Mouse (Mus musculus) kidney, adult 2 months (tissue): ENCODE results near the gene Gm45808. TPM values are rescaled to one million over a fixed set of nuclear protein-coding genes. Genes with fewer than 3 reads are reported as not detected.
"Not testable (repeated sequence)": the region's sequence is repeated elsewhere in the genome, so short reads cannot be mapped to it uniquely, and the experiment has no call there.

Experiments used
- DNase-seq: peaks from one replicate; pipeline ENCODE4 v3.0.0; 2021
- H3K27ac ChIP-seq: fragments of 200-500 bp; 2 replicates; pipeline ENCODE4 v1.5.1; 2012; ENCODE audit warnings: low read depth, low read length, control low read depth, inconsistent platforms; ENCODE audit not compliant: insufficient read depth
- H3K27me3 ChIP-seq: fragments of 200-500 bp; replicated peaks from 2 replicates; pipeline ENCODE4 v1.6.1; 2012; ENCODE audit warnings: mild to moderate bottlenecking, moderate library complexity, low read length, inconsistent platforms; ENCODE audit not compliant: control insufficient read depth, insufficient read depth
- H3K36me3 ChIP-seq: fragments of 200-500 bp; 2 replicates; pipeline ENCODE4 v1.6.1; 2012; ENCODE audit warnings: mild to moderate bottlenecking, moderate library complexity, low read length, inconsistent platforms; ENCODE audit not compliant: control insufficient read depth, insufficient read depth
- H3K4me1 ChIP-seq: fragments of 200-500 bp; 2 replicates; pipeline ENCODE4 v1.6.1; 2011; ENCODE audit warnings: low read length; ENCODE audit not compliant: control insufficient read depth, insufficient read depth
- H3K4me3 ChIP-seq: fragments of 200-500 bp; 2 replicates; pipeline ENCODE4 v1.5.1; 2011; ENCODE audit warnings: mild to moderate bottlenecking, low read depth, low read length, control low read depth; ENCODE audit not compliant: insufficient read depth
- CTCF ChIP-seq: fragments of 200-500 bp; conservative IDR thresholded peaks from 2 replicates; pipeline ENCODE4 v1.5.1; 2011; ENCODE audit warnings: low read depth, mild to moderate bottlenecking, control low read depth, low read length, moderate library complexity, mixed read lengths; ENCODE audit not compliant: insufficient read depth, insufficient read length
- POLR2A ChIP-seq: fragments of 200-500 bp; IDR thresholded peaks from one replicate; pipeline ENCODE4 v1.6.1; 2011; ENCODE audit warnings: low read depth, low read length, control low read depth
- WGBS: fragments of 180-500 bp; shearing (Covaris S2); methylation state at CpG from one replicate; pipeline ENCODE4 v1.1.7; 2018; 5-methylcytosine and 5-hydroxymethylcytosine counted together
- polyA plus RNA-seq: library from polyadenylated mRNA; depleted of rRNA; stranded (reverse); fragments of >200 nt; gene quantifications from 2 replicates; pipeline ENCODE4 v1.2.3, GENCODE M21; 2012

The Gm45808 gene
- polyA plus RNA-seq, 1 experiment = 1.2 TPM

DNA sequence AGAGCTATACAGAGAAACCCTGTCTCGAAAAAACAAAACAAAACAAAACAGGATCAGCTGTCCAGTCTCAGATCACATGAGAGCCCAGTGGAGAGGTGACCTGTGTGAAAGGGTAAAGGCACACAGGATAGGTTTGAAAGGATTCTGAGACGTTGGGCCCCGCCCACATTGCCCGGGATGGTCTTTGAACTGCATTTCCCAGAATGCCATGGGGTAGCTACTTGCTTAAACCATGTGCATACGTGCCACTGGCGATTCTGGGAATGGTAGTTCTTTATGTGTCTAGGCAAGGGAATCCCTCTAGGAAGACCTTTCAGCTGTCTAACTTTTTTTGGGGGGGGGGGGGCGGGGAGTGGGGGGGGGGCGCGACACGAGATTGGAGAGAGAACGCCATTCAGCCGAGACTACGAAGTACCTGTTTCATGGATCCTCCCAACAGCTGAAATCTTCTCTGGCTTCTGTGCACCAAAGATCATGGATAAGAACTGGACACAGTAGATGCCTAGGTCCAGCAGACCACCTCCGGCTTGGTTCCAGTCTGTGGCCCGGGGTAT, 5.2 kb downstream of the Gm45808 start, which contains the start of gene Tulp2:
TSS of gene Tulp2 (plus strand) at position 504 of the 554 bp plus-strand sequence.
- no peaks in the 10 kb centered on the region; the same call in 1 of the 2 replicates for H3K4me1 ChIP-seq
- H3K4me3 ChIP-seq = no peak within 1 kb of the TSS
- TF ChIP-seq POLR2A (no peak), CTCF (no peak)
- no peaks in the 10 kb centered on the region for H3K27me3 ChIP-seq
- no peak within 1 kb of the TSS for H3K27ac ChIP-seq
- WGBS = 46% methylated on average over 15 of the region's 15 CpGs
- no peaks in the 10 kb centered on the region for H3K36me3 ChIP-seq
- DNase-seq = peak; percentile 85

GRCm38 (mm10) chr7:45480310-45480709, 6.3 kb downstream of the Gm45808 start:
- DNase-seq = peak; percentile 23
- H3K36me3 ChIP-seq, H3K4me1 ChIP-seq, H3K27ac ChIP-seq, H3K4me3 ChIP-seq, H3K27me3 ChIP-seq: not testable (repeated sequence)
- WGBS = 59% methylated on average over 4 of the region's 4 CpGs

GRCm38 (mm10) chr7:45478774-45479173, 7.8 kb downstream of the Gm45808 start:
- DNase-seq = no peak
- no peak for TF ChIP-seq POLR2A
- TF ChIP-seq CTCF = no peak
- 96% methylated on average over 7 of the region's 7 CpGs for WGBS
- H3K27ac ChIP-seq = no peak overlapping the region
- no peaks in the 10 kb centered on the region for H3K27me3 ChIP-seq
- no peak overlapping the region for H3K4me3 ChIP-seq
- H3K4me1 ChIP-seq = no peaks in the 10 kb centered on the region; the same call in 1 of the 2 replicates
- no peaks in the 10 kb centered on the region for H3K36me3 ChIP-seq

DNA sequence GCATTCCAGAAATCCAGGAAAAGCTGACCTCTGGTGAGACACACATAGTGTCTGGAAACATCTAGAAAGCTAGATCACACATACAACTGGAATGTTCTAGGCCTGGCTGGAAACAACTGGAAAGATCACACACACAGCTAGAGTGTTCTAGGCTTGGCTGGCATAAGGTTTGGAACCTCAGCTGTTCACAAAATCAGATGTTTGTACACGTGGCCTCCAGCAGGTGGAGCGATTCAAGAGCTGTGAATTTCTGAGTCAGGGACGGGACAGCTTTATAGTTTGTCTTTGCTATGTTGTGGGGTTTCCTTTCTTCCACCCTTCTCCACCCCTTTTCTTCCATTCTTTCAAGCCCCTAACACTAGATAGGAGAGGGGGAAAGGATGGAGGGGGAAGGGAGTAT, 9.6 kb downstream of the Gm45808 start:
- H3K27me3 ChIP-seq = no peaks in the 10 kb centered on the region
- TF ChIP-seq POLR2A = no peak
- peak; percentile 73 for TF ChIP-seq CTCF
- H3K27ac ChIP-seq = no peak overlapping the region
- H3K36me3 ChIP-seq = no peaks in the 10 kb centered on the region
- 2% methylated on average over 3 of the region's 3 CpGs for WGBS
- peak; percentile 78 for DNase-seq
- no peaks in the 10 kb centered on the region; the same call in 1 of the 2 replicates for H3K4me1 ChIP-seq
- no peak overlapping the region for H3K4me3 ChIP-seq

- 31% methylated on average over 1 of the region's 1 CpGs for WGBS
- H3K36me3 ChIP-seq = no peaks in the 10 kb centered on the region
- H3K4me1 ChIP-seq = no peaks in the 10 kb centered on the region; the same call in 1 of the 2 replicates
- no peaks in the 10 kb centered on the region for H3K27me3 ChIP-seq
- DNase-seq = no peak
- no peak overlapping the region for H3K27ac ChIP-seq
- no peak overlapping the region for H3K4me3 ChIP-seq
- TF ChIP-seq CTCF (no peak), POLR2A (no peak)
Measured at GRCm38 (mm10) chr7:45476453-45476852, 10.2 kb downstream of the Gm45808 start.

DNA sequence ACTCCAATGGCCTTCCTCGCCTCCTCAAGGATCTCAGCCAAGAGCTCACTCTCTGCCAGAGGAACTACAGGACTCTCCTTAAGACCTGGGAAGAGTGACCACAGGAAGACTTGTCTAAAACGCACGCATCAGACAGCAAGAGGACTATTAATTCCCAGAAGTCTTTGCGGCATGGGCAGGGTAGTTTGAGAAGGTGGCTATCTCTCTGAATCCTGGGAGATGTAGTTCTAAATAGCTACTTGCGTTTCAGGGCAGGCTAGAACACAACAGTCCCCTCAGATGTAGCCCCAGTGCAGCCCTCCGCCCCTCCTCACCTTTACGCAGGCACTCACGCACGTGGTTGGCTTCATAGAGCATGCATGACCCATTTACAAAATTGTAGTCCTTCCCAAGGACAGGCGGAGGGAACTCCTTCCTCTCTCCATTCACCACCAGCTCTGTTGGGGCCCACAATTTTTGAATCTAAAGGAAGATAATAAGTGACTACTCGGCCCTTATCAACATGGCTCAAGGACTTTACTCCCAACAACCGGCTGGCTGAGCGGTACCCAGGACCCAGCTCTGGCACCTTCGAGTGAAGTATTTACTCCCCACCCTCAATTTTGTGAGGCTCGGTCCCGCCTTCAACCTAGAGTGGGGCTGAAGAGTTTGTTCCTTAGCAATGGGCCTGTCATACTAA, 11.2 kb downstream of the Gm45808 start:
- 58% methylated on average over 16 of the region's 16 CpGs for WGBS
- peak overlapping the region; percentile 7; the same call in 1 of the 2 replicates for H3K27ac ChIP-seq
- no peaks in the 10 kb centered on the region for H3K27me3 ChIP-seq
- no peak for TF ChIP-seq POLR2A
- TF ChIP-seq CTCF = no peak
- peak overlapping the region; percentile 29; the same call in 1 of the 2 replicates for H3K4me3 ChIP-seq
- DNase-seq = peak; percentile 77
- H3K4me1 ChIP-seq = no peaks in the 10 kb centered on the region; the same call in 1 of the 2 replicates
- no peaks in the 10 kb centered on the region for H3K36me3 ChIP-seq

DNA sequence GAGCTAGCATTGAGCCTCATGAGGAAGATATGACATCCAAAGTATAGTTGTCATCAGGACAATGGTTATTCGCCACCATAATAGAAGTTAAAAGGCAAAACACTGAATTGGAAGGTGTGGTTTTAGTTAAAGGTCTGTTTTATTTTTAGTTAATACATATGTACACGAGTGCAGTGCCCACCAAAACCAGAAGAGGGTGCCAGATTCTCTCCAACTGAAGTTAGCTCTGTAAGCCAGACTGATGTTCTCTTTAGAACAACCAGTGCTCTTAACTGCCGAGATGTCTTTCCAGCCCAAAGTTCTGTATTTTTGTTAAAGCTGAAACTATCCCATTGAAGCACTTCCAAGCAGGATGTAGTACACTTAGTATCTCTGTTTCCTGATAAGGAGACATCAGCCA, 15.7 kb downstream of the Gm45808 start:
- no peak overlapping the region for H3K4me3 ChIP-seq
- DNase-seq = peak; percentile 82
- 6% methylated on average over 3 of the region's 3 CpGs for WGBS
- TF ChIP-seq POLR2A (no peak), CTCF (peak; percentile 31; the same call in 1 of the 2 replicates)
- H3K4me1 ChIP-seq = peaks cover 2% of the 10 kb centered on the region
- no peak overlapping the region for H3K27ac ChIP-seq
- H3K27me3 ChIP-seq = no peaks in the 10 kb centered on the region
- no peaks in the 10 kb centered on the region for H3K36me3 ChIP-seq
